Comparison of ENCODE assay signal across 9 mouse cellular contexts in the genomic region with DNA sequence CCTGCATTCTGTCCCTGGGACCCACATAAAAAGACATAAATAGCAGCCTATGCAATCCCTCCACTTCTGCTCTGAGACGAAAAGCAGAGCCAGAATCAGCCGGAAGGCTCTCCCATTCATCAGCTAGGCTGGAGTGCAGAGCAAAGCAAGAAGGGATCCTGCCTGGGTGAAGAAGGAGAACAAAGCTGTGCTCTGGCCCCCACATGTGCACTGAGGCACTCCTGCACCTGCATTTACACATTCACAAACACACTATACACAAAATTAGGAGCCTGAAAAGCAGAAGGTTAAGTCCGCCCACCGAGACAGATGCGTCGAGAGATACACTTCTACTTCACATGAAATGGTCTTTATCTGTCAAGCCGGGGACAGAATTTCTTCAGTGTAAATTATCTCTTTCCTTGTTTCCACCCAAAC. TPM values are rescaled to one million over a fixed set of nuclear protein-coding genes. Genes with fewer than 3 reads are reported as not detected.
DNase-seq lines count a peak whose midpoint lies in the region; ATAC-seq and TF ChIP-seq lines count a peak whose summit lies in the region.
"Had no signal": no experiment of that assay in that cellular context is flagged by ENCODE, and none has a peak within 500 bp of the region (broad histone marks: within the 10 kb centered on the region; RNA-seq: fewer than 3 reads in every experiment).

No protein-coding gene starts in this region.

- H3K9ac ChIP-seq in lung, embryonic 14.5 days: peak overlapping the region; percentile 9; the same call in 1 of the 2 replicates
- no peak overlapping the region for H3K9ac ChIP-seq in stomach, embryonic 15.5 days
- no peak overlapping the region for H3K9ac ChIP-seq in neural tube, embryonic 15.5 days (replicated peaks)

- WGBS in lung, embryonic 14.5 days: 63% methylated on average over 7 of the region's 7 CpGs
- WGBS in stomach, embryonic 15.5 days: 36% methylated on average over 7 of the region's 7 CpGs
- WGBS in neural tube, embryonic 15.5 days: 58% methylated on average over 7 of the region's 7 CpGs

- H3K4me1 ChIP-seq in lung, embryonic 14.5 days (ENCODE audit: insufficient read depth): no peaks in the 10 kb centered on the region
- H3K4me1 ChIP-seq in stomach, embryonic 15.5 days: peaks cover 5% of the 10 kb centered on the region; the same call in 1 of the 2 replicates
- H3K4me1 ChIP-seq in neural tube, embryonic 15.5 days: no peaks in the 10 kb centered on the region

- no peaks in the 10 kb centered on the region for H3K9me3 ChIP-seq in lung, embryonic 14.5 days (ENCODE audit: low read depth, low read length)
- H3K9me3 ChIP-seq in stomach, embryonic 15.5 days: no peaks in the 10 kb centered on the region
- no peaks in the 10 kb centered on the region for H3K9me3 ChIP-seq in neural tube, embryonic 15.5 days (replicated peaks)

- no peaks in the 10 kb centered on the region for H3K36me3 ChIP-seq in lung, embryonic 14.5 days (ENCODE audit: insufficient read depth)
- no peaks in the 10 kb centered on the region for H3K36me3 ChIP-seq in stomach, embryonic 15.5 days
- H3K36me3 ChIP-seq in neural tube, embryonic 15.5 days: no peaks in the 10 kb centered on the region

- H3K4me3 ChIP-seq in lung, embryonic 14.5 days (ENCODE audit: low read depth, low read length): no peak overlapping the region
- peak overlapping the region; percentile 8; the same call in 1 of the 2 replicates for H3K4me3 ChIP-seq in stomach, embryonic 15.5 days (replicated peaks)
- no peak overlapping the region for H3K4me3 ChIP-seq in neural tube, embryonic 15.5 days (replicated peaks)

- TF ChIP-seq CTCF in lung, embryonic 14.5 days (IDR thresholded peaks at IDR 0.05; ENCODE audit: low read depth): no peak

- H3K27me3 ChIP-seq in lung, embryonic 14.5 days (ENCODE audit: insufficient read depth, low read length): no peaks in the 10 kb centered on the region
- H3K27me3 ChIP-seq in stomach, embryonic 15.5 days (replicated peaks): no peaks in the 10 kb centered on the region
- no peaks in the 10 kb centered on the region for H3K27me3 ChIP-seq in neural tube, embryonic 15.5 days (replicated peaks)

- no peak overlapping the region for H3K4me2 ChIP-seq in lung, embryonic 14.5 days
- no peak overlapping the region for H3K4me2 ChIP-seq in stomach, embryonic 15.5 days
- no peak overlapping the region for H3K4me2 ChIP-seq in neural tube, embryonic 15.5 days

- no peak for DNase-seq in lung, embryonic 14.5 days
- no peak for DNase-seq in lung, postnatal 36 days
- DNase-seq in heart, postnatal 4 days: peak; percentile 27
- DNase-seq in cerebellum, adult 11-12 months: no peak

- no peak for ATAC-seq in lung, embryonic 14.5 days (ENCODE audit: insufficient read depth)
- peak; percentile 65 for ATAC-seq in erythroblast, adult 5-6 weeks (replicated peaks; ENCODE audit: low FRiP score, poor library complexity, severe bottlenecking)
- peak; percentile 11; the same call in 1 of the 2 replicates for ATAC-seq in stomach, embryonic 15.5 days (ENCODE audit: insufficient read depth, low FRiP score, low read depth)
- no peak for ATAC-seq in neural tube, embryonic 15.5 days (ENCODE audit: low FRiP score)
- ATAC-seq: hindbrain, embryonic 16.5 days had no signal

- H3K27ac ChIP-seq in lung, embryonic 14.5 days (ENCODE audit: low read depth): peak overlapping the region; percentile 34
- peak overlapping the region; percentile 63 for H3K27ac ChIP-seq in stomach, embryonic 15.5 days
- no peak overlapping the region for H3K27ac ChIP-seq in neural tube, embryonic 15.5 days (replicated peaks)

RNA-seq across cellular contexts. Expression of gene Evi5, which starts 1.0 kb away (rescaled TPM):
- 60.7 and 61.2 TPM in 2 replicates for polyA plus RNA-seq in lung, embryonic 14.5 days (2014; fragmentation: Nextera tagmentation; extraction: Ambion mirVana)
- 520 and 561 TPM in 2 replicates for total RNA-seq in erythroblast, adult 5-6 weeks (2015; ENCODE audit: low replicate concordance)
- 882 and 1,043 TPM in 2 replicates for total RNA-seq in erythroblast, adult 5-6 weeks (2017; ENCODE audit: low replicate concordance)
- total RNA-seq in heart, postnatal 4 days (2021): 10 to 100 TPM; 42.9 to 48.2 TPM
- polyA plus RNA-seq in stomach, embryonic 15.5 days (2015; fragmentation: Nextera tagmentation; extraction: Ambion mirVana): 65.3 and 73.0 TPM in 2 replicates
- polyA plus RNA-seq in neural tube, embryonic 15.5 days (2015; fragmentation: Nextera tagmentation; extraction: Ambion mirVana): 56.0 and 59.5 TPM in 2 replicates

RNA-seq across cellular contexts. Expression of gene Rpl5, which starts 26.4 kb away (rescaled TPM):
- 75.7 and 79.6 TPM in 2 replicates for polyA plus RNA-seq in lung, embryonic 14.5 days (2014; fragmentation: Nextera tagmentation; extraction: Ambion mirVana)
- 89.2 and 183 TPM in 2 replicates for total RNA-seq in erythroblast, adult 5-6 weeks (2015; ENCODE audit: low replicate concordance)
- 48.5 and 162 TPM in 2 replicates for total RNA-seq in erythroblast, adult 5-6 weeks (2017; ENCODE audit: low replicate concordance)
- 10 to 100 TPM; 65.4 to 65.5 TPM for total RNA-seq in heart, postnatal 4 days (2021)
- 73.7 and 75.9 TPM in 2 replicates for polyA plus RNA-seq in stomach, embryonic 15.5 days (2015; fragmentation: Nextera tagmentation; extraction: Ambion mirVana)
- 56.6 and 64.7 TPM in 2 replicates for polyA plus RNA-seq in neural tube, embryonic 15.5 days (2015; fragmentation: Nextera tagmentation; extraction: Ambion mirVana)

RNA-seq across cellular contexts. Expression of gene Ube2d2b, which starts 44.0 kb away (rescaled TPM):
- 0.11 and 0.50 TPM in 2 replicates for polyA plus RNA-seq in lung, embryonic 14.5 days (2014; fragmentation: Nextera tagmentation; extraction: Ambion mirVana)
- total RNA-seq in erythroblast, adult 5-6 weeks (2015; ENCODE audit: low replicate concordance): not detected in 2 replicates
- total RNA-seq in erythroblast, adult 5-6 weeks (2017; ENCODE audit: low replicate concordance): 0.09 and 2.2 TPM in 2 replicates
- total RNA-seq in heart, postnatal 4 days (2021): not detected
- polyA plus RNA-seq in stomach, embryonic 15.5 days (2015; fragmentation: Nextera tagmentation; extraction: Ambion mirVana): 0.21 and 0.22 TPM in 2 replicates
- polyA plus RNA-seq in neural tube, embryonic 15.5 days (2015; fragmentation: Nextera tagmentation; extraction: Ambion mirVana): 0.12 and 0.24 TPM in 2 replicates
- polyA plus RNA-seq: small intestine, adult 2 months had no signal

Comparison
In these comparisons a context has a peak if more than half of its experiments do, and no peak if none do; other contexts are left out.
1. ATAC-seq: peak in erythroblast, adult 5-6 weeks (single experiment) and stomach, embryonic 15.5 days (single experiment); none in lung, embryonic 14.5 days (single experiment) and neural tube, embryonic 15.5 days (single experiment).